Mouse (Mus musculus): ENCODE data around the gene Abhd16b. TPM values are rescaled to one million over a fixed set of nuclear protein-coding genes. Genes with fewer than 3 reads are reported as not detected.

Gene Abhd16b
- not detected for total RNA-seq (2023)

DNA sequence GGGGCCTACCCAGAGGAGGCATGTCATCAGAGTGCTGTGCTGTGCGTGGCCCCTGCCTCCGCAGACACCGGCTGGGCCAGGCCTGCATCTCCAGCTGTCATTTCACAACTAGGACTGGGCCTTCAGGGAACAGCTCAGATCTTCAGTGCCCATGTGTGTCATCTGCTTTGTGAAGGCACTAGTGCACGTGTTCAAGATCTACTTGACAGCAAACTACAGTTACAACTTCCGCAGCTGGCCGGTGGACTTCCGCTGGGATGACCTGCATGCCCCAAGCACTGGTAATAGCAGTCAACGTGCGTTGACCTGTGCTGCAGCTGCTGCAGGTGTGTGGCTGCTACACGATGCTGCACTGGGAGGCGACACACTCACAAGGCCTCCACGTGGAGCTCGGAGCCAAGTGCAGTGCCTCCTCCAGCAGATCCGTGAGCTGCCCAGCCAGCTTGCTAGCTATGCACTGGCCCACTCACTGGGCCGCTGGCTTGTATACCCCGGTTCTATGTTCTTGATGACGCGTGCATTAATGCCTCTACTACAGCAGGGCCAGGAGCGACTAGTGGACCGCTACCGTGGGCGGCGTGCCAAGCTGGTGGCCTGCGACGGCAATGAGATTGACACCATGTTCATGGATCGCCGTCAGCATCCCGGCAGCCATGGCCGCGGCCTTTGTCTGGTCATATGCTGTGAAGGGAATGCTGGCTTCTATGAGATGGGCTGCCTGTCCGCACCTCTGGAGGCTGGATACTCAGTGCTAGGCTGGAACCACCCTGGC is at the start of gene Abhd16b:
Abhd16b (plus strand) TSS at position 51 of the 772 bp plus-strand sequence.

DNA sequence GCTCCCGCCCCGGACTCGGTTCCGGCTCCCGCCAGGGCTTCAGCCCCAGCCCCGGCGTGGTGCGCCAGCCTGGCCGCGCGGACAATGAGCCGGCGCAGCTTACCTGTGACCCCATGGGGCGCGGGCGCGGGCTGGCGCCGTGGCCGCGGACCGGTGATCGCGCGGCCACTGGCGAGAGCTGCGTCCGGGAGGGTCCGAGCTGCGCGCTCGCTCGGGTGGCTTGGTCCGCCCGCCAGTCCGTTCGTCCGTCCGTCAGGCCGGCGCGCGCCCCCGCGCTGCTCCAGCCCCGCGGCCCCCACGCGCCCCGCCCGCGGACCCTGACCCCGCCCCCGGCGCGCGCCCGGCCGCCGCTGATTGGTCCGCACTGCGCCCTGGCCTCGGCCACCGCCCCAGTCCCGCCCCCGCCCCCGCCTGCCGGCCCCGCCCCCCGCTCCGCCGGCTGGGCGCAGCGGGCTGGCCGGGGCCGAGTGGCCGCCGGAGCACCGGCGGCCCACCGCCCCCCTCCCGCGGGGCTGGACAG is 33.8 kb upstream of the Abhd16b start, which contains the start of gene Zbtb46:
Zbtb46 (minus strand) TSS at position 274 of the 520 bp plus-strand sequence.

DNA sequence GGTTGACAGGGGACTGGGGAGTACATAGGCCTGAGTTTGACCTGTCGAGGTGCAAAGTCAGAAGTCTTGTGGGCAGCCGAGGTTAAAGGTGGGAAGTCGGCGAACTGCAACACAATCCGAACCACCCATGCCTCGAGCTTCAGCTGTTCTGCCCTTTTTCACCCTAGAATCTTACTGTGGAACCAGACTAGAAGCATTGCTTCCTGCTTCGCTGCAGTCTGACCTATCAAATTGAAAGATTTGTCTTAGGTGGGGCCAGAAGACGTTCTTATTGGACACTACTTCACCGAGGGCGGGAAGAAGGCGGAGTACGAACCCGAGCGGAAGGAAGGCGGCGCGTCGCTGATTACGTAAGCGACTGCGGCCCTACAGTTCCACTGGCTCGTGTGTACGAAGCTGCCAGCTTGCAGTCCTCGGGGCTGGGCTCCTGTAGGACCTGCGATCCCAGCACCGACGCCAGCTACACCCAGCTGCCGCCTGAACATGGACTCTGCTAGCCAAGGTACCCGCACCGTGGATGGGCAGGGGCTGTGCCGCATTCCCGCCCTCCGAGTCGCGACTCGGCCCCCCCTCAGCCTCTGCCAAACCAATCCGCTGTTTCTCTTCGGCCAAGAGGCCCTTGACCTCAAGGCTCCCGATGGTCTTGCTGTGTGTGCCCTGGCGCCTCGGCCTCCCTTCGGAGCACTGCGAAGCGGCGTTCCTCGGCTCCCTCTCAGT is 4.0 kb downstream of the Abhd16b start, which contains the start of gene Tpd52l2:
Tpd52l2 (plus strand) TSS at position 312 of the 717 bp plus-strand sequence.

DNA sequence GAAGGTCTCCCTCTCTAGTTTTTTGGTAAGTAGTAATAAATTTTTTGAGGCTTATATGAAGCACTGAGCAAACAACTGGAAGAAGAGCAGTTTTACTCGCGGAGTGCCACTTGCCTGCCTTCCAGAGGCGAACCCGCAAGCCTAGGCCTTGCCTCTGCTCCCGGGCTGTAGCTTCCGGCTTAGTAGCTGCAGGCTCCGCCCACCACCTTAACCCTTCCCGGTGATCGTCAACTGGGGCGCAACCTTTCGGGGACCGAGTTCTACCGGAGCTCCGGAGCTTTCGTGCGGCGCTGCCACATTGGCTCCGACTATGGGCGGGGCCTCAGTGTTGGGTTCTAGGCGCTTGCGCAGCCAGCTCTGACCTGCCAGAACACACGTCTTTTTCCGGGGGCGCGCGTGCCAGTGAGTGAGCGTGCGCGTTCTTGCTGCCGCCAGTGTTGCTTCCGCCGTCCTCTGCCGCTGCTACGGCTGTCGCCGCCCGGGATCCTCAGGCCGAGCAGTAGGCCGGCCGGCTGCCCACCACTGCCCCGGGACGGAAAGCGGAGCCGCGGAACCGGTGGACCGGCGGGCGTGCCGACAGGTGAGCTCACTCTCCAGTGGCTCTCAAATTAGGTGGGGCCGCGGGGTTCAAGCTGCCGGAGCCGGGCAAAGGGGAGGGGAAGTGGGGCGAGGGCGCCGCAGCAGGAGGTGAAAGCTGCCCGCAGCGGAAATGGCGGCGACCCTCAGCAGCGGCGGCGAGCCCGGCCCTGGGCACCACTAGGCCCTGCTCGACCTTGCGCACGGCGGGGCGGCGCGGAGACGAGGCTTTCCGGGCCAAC is 27.3 kb downstream of the Abhd16b start, which contains the start of gene Dnajc5:
Dnajc5 (plus strand) TSS at position 368 of the 818 bp plus-strand sequence.

Other genes starting within 250 kb of the Abhd16b start
- gene Gmeb2, start 205.2 kb upstream of the Abhd16b start, total RNA-seq (2023), result 10 to 100 TPM; 39.1 to 40.4 TPM
- not detected for gene Stmn3, start 178.7 kb upstream of the Abhd16b start, total RNA-seq (2023)
- gene Rtel1, start 173.5 kb upstream of the Abhd16b start, total RNA-seq (2023), result 100 to 1,000 TPM; 126 to 141 TPM
- 100 to 1,000 TPM; 126 to 143 TPM for gene Zgpat, start 128.3 kb upstream of the Abhd16b start, total RNA-seq (2023)
- gene Arfrp1, start 127.8 kb upstream of the Abhd16b start, total RNA-seq (2023), result 100 to 1,000 TPM in 1 of 2 experiments, 10 to 100 TPM in 1; 95.6 to 110 TPM
- 100 to 1,000 TPM; 260 to 278 TPM for gene Lime1, start 113.1 kb upstream of the Abhd16b start, total RNA-seq (2023)
- under 1 TPM; 0.27 to 0.67 TPM for gene Zbtb46, start 33.8 kb upstream of the Abhd16b start, total RNA-seq (2023)
- gene Tpd52l2, start 3.9 kb downstream of the Abhd16b start, total RNA-seq (2023), result 10 to 100 TPM; 81.9 to 88.8 TPM
- gene Dnajc5, start 27.3 kb downstream of the Abhd16b start, total RNA-seq (2023), result 100 to 1,000 TPM; 131 to 137 TPM
- 100 to 1,000 TPM; 156 to 204 TPM for gene Uckl1, start 91.7 kb downstream of the Abhd16b start, total RNA-seq (2023)
- gene Prpf6, start 98.7 kb downstream of the Abhd16b start, total RNA-seq (2023), result 10 to 100 TPM; 60.2 to 63.9 TPM
- gene Zfp512b, start 99.6 kb downstream of the Abhd16b start, total RNA-seq (2023), result 10 to 100 TPM; 67.3 to 81.5 TPM
- 10 to 100 TPM; 15.5 to 17.5 TPM for gene Samd10, start 106.0 kb downstream of the Abhd16b start, total RNA-seq (2023)
- gene Gm29797, start 163.8 kb downstream of the Abhd16b start, total RNA-seq (2023), result under 1 TPM in 1 of 2 experiments, not detected in 1; 0.79 TPM
- gene Sox18, start 178.4 kb downstream of the Abhd16b start, total RNA-seq (2023), result not detected
- gene Tcea2, start 187.1 kb downstream of the Abhd16b start, total RNA-seq (2023), result 10 to 100 TPM; 17.0 to 19.9 TPM
- gene Rgs19, start 200.8 kb downstream of the Abhd16b start, total RNA-seq (2023), result 100 to 1,000 TPM; 124 to 128 TPM
- gene Lkaaear1, start 205.2 kb downstream of the Abhd16b start, total RNA-seq (2023), result not detected
- under 1 TPM; 0.23 to 0.39 TPM for gene Oprl1, start 221.8 kb downstream of the Abhd16b start, total RNA-seq (2023)